Mouse (Mus musculus): Measurements from ENCODE around the gene 6030468B19Rik.
"Not testable (repeated sequence)": the region's sequence is repeated elsewhere in the genome, so short reads cannot be mapped to it uniquely, and the experiment has no call there.

Gene 6030468B19Rik

GRCm38 (mm10) chr11:117830401-117830800 lies 32.9 kb downstream of the 6030468B19Rik start:
- DNase-seq = peak; percentile 36

GRCm38 (mm10) chr11:117832086-117832969 lies 34.9 kb downstream of the 6030468B19Rik start:
- DNase-seq = peak; percentile 86

GRCm38 (mm10) chr11:117833509-117833908 lies 36.0 kb downstream of the 6030468B19Rik start:
- not testable (repeated sequence) for DNase-seq

DNA sequence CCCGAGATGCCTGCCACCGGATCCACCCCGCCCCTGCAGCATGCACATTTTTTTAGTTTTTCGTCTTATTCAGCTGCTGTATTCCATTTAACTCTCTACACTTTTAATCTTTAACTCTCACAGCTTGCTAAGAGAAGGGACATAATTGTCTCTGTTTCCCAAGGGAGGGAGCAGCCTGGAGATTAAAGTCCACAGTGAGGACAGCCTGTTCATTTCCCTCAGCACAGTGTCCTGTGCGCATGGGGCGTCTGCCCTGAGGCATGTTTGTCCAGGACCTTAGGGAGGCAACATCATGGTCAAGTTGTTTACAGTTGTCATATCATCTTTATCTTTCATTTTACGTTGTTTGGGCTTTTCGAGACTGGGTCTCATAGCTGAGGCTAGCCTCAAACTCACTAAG lies 36.6 kb downstream of the 6030468B19Rik start:
- no peak for DNase-seq

GRCm38 (mm10) chr11:117836306-117836705 lies 38.8 kb downstream of the 6030468B19Rik start:
- DNase-seq = peak; percentile 41

- DNase-seq = no peak
Measured at GRCm38 (mm10) chr11:117838572-117838971, 41.1 kb downstream of the 6030468B19Rik start.

- DNase-seq = no peak
Measured at GRCm38 (mm10) chr11:117839021-117839420, 41.6 kb downstream of the 6030468B19Rik start.

GRCm38 (mm10) chr11:117840910-117841309 lies 43.5 kb downstream of the 6030468B19Rik start:
- no peak for DNase-seq

DNA sequence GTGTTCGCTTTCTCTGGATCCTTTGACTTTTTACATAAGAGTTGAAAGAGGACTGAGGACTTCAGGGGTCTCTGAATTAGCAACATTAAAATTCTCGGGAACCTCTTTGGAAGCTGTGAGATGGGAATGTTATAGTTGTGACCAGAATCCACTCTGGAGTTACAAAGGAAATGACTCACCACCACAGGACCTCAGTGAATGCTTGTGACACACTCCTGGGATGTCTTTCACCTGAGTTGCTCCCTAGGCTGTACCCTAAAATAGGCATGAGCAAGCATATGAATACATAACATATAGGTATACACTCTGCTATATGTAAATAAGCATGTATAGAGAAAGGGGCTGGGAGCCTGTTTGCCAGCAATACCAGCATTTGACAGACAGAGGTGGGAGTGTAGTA lies 46.0 kb downstream of the 6030468B19Rik start:
- no peak for DNase-seq

GRCm38 (mm10) chr11:117844997-117845396 lies 47.5 kb downstream of the 6030468B19Rik start:
- DNase-seq = no peak

DNA sequence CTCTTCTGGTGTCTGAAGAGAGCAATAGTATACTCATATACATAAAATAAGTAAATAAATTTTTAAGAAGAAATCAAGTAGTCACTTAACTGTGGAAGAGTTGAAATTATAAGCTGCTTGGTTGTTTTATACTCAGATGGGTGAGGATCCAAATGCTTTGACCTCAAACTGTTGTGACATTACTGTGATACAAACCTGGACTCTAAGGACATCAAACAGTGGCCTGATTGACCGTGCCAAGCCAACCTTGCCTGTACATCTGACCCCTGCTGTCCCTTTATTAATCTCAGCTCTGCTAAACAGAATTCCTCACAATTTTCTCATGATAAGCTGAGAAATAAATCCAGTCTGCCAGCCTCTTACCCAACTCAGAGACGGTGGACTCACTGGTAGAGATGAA lies 48.2 kb downstream of the 6030468B19Rik start:
- no peak for DNase-seq

GRCm38 (mm10) chr11:117846640-117847039 lies 49.2 kb downstream of the 6030468B19Rik start:
- DNase-seq = no peak

GRCm38 (mm10) chr11:117847593-117848215 lies 50.2 kb downstream of the 6030468B19Rik start:
- DNase-seq = no peak

GRCm38 (mm10) chr11:117848271-117848984 lies 51.0 kb downstream of the 6030468B19Rik start:
- no peak for DNase-seq

- peak; percentile 97 for DNase-seq
Measured at GRCm38 (mm10) chr11:117848985-117849671, 51.7 kb downstream of the 6030468B19Rik start, which contains the start of gene Birc5. Gene Birc5, plus strand, starts transcription at chr11:117849251.

DNA sequence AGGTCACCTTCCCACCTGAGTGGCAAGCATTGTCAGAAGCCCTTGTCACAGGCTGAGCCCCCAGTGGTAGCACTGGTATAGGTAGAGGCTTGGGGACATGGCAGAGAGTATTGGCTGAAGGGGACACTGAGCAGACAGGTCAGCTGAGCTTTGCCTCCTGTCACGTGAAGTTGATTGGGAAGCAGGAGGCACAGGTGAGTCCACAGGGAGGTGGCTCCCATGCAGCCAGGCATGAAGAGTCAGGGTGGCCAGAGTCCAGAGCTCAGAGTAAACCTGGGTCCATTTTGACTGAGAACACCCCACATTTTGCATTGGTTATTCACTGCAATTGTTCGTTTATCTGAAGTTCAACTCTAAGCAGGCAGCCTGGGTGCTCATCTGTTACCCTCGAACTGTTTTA lies 55.4 kb downstream of the 6030468B19Rik start:
- no peak for DNase-seq

GRCm38 (mm10) chr11:117854241-117854640 lies 56.8 kb downstream of the 6030468B19Rik start:
- DNase-seq = no peak

GRCm38 (mm10) chr11:117855360-117855759 lies 57.9 kb downstream of the 6030468B19Rik start:
- DNase-seq = no peak

GRCm38 (mm10) chr11:117855975-117856374 lies 58.5 kb downstream of the 6030468B19Rik start:
- no peak for DNase-seq

Measured in lung, postnatal 14 days (tissue).